Mouse (Mus musculus): ENCODE measurements around the gene Cntfr.

Gene Cntfr

DNA sequence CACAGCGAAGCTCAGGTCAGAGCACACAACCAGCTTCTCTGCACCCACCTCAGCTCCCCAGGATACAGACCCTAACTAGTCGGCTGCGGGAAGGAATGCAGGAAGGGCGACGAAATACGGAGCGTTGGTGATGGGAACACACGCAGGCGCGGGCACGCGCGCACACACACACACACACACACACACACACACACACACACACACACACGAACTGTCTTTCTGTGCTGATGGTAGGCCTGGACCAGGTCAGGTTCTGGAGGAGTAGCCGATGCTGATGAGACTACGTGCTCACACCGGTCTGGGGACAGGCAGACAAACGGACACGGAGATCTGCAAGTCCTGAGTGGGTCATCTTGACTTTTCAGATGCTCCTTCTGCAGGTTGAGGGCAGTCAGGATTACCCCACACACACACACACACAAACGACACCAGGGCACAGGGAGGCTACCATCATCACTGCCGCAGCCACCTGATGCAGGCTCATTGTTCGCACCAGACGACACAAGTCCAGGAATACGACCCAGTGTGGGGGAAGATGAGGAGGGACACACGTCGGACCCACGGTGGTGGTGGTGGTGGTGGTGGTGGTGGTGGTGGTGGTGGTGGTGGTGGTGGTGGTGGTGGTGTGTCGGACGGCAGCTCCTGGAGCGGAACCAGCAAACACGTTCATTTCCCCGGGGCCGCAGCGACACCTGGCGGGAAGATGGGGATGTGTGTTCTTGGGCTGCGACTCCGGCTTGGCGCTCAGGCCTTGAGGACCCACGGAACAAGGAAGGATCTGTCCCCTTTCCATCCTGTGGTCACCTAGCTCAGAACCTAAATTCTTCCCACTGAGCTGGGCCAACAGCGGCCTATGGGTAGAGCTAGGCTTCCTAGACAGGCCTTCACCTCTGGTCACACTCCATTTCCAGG is at the start of gene Cntfr:
Cntfr (minus strand) TSS at position 160 of the 912 bp plus-strand sequence.
- peak; percentile 40 for DNase-seq (ENCODE audit: low read depth)

GRCm38 (mm10) chr4:41745021-41745420 is 48.1 kb upstream of the Cntfr start:
- no peak for DNase-seq (ENCODE audit: low read depth)

DNA sequence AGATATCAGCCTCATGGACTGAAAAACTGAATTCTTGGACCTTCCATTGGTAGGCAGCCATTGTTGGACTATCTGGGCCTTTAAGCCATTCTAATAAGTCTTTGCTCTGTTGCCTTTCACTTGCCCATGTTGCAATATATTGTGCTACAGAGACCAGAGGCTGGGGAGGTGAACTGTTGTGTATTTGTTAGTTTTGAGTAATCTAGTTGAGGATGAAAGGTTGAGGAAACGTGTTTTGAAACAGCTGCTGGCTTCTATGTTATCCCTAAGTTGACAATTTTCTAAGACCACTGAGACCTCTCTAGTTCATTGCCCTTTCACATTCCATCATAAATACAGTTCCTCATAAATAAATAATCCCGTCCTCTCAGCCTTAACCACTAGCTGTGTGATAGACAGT is 47.2 kb upstream of the Cntfr start:
- no peak for DNase-seq (ENCODE audit: low read depth)

DNA sequence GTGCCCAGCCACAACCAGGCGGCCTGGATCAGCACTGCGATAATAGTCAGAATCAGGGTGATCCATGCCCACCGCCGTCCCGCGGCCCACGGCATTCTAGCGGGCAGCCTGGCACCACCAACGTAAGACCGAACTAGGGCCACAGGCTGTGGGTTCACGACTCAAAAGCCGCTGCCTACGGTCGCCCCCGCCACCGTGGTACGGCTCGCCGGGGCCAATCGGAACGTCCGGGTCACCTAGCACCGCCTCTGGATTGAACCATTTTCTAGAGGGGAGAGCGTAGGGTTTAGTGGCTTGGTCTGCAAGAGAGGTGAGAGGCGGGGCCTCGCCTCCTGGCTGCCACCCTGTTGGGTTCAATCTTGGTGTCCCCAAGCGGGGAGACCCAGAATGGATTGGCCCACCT is 44.3 kb upstream of the Cntfr start:
- peak; percentile 98 for DNase-seq (ENCODE audit: low read depth)

DNA sequence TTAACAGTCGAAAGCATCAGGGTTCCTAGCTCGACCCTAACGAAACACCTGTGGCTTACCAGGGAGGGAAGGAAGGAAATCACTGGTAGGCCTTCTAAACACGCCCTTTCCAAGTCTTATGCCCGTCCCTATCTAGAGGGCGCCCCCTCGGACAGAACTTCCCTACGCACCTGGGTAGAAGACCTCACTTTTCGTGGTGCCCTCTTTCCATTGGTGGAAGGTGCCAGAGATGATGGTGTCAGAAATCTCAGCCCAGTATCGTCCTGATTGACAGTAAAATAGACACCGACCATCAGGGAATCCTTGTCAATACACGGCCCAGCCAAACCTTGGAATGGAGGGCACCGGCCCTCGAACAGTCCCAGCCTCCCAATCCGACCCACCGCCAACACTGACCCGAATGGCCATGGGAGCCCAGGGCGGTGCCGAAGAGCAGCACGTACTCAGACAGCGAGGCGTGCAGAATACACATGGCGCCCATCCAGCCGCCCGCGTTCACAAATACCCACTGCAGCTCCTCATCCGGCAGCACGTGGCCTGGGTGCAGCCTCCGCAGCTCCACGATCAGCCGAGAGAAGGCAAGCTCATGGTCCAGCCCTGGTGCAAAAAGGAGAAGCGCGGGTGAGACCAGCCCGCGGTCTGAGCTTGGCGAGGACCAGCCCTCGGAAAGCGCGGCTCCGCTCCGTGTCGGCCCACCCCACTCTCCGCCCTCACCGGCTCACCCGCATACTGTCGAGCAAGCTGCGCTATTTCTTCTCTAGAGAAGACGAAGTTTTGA is 43.7 kb upstream of the Cntfr start:
- DNase-seq (ENCODE audit: low read depth) = peak; percentile 71

DNA sequence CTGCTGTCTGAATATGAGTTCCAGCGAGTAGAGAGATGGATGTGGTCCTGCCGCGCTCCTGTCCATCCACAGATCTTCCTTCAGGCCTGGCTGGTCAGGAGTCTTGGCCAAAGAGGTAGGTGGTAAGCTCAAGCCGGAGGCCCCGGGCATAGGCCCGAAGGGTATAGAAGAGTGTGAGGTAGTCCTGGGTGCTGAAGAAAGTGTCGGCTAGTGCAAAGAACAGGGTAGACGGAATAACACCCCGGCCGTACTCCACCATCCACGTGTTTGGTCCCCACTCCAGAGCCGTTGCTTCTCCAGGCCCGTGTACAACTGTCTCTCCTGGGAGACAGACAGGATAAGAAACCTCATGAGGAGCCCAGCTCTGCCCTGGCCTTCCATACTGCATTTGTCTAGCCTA is 42.4 kb upstream of the Cntfr start:
- no peak for DNase-seq (ENCODE audit: low read depth)

GRCm38 (mm10) chr4:41738256-41738603 is 41.3 kb upstream of the Cntfr start:
- no peak for DNase-seq (ENCODE audit: low read depth)

GRCm38 (mm10) chr4:41737602-41738255 is 40.8 kb upstream of the Cntfr start:
- peak; percentile 86 for DNase-seq (ENCODE audit: low read depth)

- DNase-seq (ENCODE audit: low read depth) = no peak
Measured at GRCm38 (mm10) chr4:41731052-41731765, 34.3 kb upstream of the Cntfr start, which contains the start of gene Arid3c. TSS of gene Arid3c (minus strand) at chr4:41731142.

DNA sequence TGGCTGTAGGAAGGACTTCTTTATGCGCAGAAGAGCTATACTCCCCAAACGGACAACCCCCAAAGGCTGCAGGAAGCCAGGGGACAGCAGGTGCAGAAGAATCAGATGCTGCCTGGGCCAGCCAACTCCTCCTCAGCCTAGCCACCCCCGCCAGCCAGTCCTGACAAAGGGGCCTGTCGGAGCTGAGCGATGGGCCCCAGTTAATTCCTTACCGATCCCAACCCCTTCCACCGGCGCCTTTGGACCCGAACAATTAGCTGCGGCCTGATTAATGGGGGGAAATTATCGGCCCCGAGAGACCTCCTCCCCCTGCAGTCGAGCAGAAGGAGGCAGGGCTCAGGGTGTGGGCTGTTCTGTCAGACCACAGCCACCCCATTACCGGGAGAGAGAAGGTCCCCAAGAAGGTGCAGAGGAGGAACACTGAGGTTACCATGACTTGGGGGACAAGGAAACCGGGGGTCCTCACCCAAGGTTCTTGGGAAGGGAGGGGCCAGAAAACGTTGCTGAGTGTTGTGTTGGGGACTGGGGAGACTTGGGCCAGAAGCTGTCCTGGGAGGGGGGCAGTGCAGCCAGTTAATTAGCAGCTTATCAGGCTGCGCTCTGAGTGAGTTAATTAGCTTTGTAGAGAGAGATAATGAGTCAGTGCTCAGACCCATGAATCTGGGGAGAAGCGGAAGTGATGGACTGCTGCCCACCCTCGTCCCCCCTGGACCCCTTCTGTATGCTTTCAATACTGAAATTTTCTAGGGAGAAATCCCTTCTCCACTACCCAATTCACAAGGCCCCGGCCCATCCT is 30.1 kb upstream of the Cntfr start:
- DNase-seq (ENCODE audit: low read depth) = no peak

DNA sequence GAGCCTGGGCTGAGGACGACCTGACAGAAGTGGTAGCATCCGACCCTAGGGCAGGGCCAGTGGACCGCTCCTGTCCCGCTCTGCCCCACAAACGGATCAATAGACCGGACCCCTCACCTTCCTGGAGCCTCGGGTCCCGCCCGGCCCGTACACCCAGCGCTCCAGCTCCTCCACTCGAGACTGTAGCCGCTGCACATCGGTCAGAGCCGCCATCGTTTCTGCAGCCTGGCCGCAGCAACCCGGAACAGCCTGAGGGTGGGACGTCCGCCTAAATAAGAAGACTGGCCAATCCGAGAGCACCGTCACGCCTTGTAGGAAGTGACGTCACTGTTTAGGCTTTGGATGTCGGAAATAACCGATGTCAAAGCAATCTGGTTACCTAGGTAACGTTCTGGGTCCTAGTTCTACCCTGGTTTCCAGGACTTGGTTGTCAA is 26.0 kb upstream of the Cntfr start, which contains the start of gene Dctn3:
Dctn3 (minus strand) TSS at position 253 of the 434 bp plus-strand sequence.
- DNase-seq (ENCODE audit: low read depth) = peak; percentile 97

DNA sequence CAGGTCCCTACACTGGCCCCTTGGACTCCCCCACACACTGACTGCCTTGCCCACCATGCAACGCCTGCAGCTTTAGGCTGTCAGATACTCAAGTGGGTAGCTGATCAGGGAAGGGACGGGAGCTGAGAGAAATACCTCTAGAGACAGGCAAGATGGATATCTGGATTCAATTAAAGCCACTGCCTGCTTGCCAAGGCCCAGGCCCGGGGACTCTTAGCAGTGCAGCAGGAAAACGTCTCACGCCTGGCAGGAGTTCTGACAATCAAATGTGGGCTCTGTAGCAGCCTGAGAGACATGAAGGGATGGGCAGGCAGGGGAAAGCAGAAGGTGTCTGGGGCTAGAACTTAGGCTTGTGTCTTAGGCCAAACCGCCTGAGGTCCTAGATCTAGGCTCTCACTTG is 19.9 kb upstream of the Cntfr start:
- DNase-seq (ENCODE audit: low read depth) = no peak

- DNase-seq (ENCODE audit: low read depth) = peak; percentile 65
Measured at GRCm38 (mm10) chr4:41715596-41715995, 18.7 kb upstream of the Cntfr start.

GRCm38 (mm10) chr4:41715082-41715481 is 18.2 kb upstream of the Cntfr start:
- DNase-seq (ENCODE audit: low read depth) = no peak

- DNase-seq (ENCODE audit: low read depth) = peak; percentile 65
Measured at GRCm38 (mm10) chr4:41714276-41714675, 17.4 kb upstream of the Cntfr start.

DNA sequence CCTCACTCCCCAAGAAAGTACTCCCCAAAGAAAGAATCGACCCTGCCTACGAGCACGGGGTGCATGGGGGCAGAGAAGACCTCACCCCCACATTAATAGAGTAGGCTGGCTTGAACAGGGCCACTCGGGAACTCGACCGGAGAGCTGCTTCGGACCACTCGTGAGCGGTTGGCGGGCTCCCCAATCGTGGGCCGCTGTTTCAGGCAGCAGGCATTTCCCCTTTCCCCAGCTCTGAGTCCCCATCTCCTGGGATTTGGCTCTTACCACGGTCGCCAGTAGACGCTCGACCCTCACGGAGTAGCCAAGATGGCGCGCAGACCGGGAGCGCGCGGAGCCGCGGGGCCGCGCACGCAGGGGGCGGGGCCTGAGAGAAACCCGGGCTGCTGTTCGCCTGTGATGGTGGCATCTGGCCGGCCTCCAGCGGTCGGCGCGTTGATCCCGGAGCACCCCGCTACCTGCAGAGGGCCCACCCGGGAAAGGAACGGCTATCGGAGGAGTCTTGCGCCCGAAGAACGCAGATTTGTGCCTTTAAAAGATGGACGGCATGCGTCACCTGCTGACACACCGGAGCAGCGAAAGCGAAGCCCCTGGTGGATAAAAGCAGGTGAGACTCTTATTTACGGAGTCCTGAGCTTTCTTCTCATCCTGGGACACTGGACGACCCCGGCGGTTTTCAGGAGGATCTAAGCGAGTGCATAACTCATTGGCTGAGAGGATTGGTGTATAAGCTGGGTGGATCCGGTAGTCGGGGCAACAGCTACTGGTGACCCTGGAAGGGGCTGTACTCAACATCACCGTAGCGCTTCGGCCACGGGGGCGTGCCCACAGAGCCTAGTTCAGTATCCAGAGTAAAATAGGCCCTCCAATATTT is 16.5 kb upstream of the Cntfr start, which contains the start of gene Rpp25l:
Rpp25l (minus strand) TSS at position 338 of the 871 bp plus-strand sequence.
- DNase-seq (ENCODE audit: low read depth) = peak; percentile 73

DNA sequence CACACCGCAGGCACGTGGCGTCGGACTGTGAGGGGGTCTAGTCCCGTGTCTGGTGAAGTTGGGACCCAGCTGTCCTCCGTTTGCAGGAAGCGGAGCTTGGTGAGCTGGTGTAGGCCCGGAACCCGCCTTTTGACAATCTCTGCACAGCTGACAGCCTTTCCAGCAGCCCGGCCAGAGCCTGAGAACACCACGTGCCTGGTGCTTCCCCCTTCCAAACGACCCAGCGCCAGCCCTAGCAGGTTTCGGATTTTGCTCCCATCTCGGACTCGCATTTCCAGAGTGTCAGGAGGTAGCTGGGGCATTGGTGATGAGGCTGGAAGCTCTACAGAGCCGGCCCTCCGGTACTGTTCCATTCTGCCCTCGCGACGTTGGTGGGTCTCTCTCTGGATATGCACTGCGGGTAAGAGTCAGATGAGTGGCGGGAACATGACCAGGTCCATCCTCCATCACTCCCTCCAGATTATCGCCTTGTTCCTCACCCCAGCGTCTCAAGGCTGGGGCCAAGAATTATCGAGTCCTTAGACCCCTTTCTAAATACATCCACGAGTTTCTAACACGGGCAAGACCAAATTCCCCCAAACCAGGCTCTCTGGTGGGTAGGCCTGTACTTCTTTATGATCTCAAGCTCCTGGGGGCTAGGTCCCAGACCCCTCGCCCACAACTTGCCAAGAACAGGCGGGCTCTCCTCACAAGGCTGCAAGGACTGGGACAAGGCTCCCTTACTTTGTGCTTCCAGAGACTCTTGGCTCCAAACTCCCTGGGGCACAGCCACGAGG is 15.7 kb upstream of the Cntfr start:
- DNase-seq (ENCODE audit: low read depth) = no peak

DNA sequence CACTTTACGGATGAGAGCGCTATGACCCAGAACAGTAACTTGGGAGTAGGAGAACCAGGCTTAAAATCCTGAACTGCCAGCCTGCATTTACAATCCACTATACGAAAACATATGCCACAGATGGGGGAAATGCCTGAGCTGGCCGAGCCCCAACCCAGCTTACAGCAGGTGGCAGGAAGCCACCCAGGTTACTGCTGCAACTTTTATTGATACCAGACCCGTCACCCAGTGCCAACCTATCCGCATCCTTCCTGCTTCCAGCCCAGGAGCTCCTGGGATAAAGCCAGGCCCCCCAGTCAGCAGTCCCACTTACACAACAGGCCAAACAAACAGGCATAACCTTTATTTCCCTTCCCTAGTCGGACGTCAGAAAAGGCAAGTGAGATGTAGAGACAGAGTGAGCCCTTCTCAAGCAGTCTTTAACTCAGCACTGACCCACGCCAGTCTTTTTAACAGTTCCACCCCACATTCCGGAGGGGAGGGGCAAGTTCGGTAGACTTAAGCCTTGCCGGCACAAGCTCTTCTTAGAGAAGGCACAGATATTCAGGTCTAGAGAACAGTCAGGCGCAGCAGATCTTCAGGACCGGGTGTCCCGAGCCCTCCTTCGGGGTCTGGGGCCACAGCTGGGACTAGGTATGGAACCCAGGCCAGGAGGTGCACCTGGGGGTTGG is 15.0 kb upstream of the Cntfr start:
- no peak for DNase-seq (ENCODE audit: low read depth)

Data from 416B (cell line).